Mouse (Mus musculus) ES-E14 (cell line): ENCODE measurements at regions not wholly inside any gene's neighbourhood (a gene's known extent, or its start where the extent isn't known, plus 50 kb on each side); places are given as distances from the start of the nearest gene placed in this dataset.

ENCODE experiments used
- DNase-seq: peaks from one replicate; pipeline ENCODE4 v3.0.0-alpha.2; 2013; ENCODE audit warnings: low read depth, low spot score
- H3K27ac ChIP-seq: 2 replicates; pipeline ENCODE4 v1.5.1; 2012; ENCODE audit warnings: low read depth, mild to moderate bottlenecking, low read length, moderate library complexity, mixed read lengths; ENCODE audit not compliant: poor library complexity, insufficient read depth, severe bottlenecking
- H3K36me3 ChIP-seq: 2 replicates; pipeline ENCODE4 v1.6.1; 2012; ENCODE audit warnings: mild to moderate bottlenecking, low read length, moderate library complexity, mixed read lengths; ENCODE audit not compliant: control insufficient read depth, poor library complexity, insufficient read depth, severe bottlenecking
- H3K4me1 ChIP-seq, 2 experiments: fragments of 150-350 bp in 1 of 2; sonication (generic) in 1 of 2; 2 replicates each; pipeline ENCODE4 v1.6.1; 2012; ENCODE audit warnings: low read length in 2 of 2, mild to moderate bottlenecking in 1 of 2, mixed read lengths in 1 of 2; ENCODE audit not compliant: control insufficient read depth in 2 of 2, insufficient read depth in 2 of 2, poor library complexity in 1 of 2
- H3K4me3 ChIP-seq, 2 experiments: fragments of 150-350 bp in 1 of 2; sonication (generic) in 1 of 2; 2 replicates each; pipeline ENCODE4 v1.5.1; 2012; ENCODE audit warnings: low read length in 2 of 2, low read depth in 1 of 2, mild to moderate bottlenecking in 1 of 2, mixed read lengths in 1 of 2; ENCODE audit not compliant: insufficient read depth in 1 of 2, poor library complexity in 1 of 2, severe bottlenecking in 1 of 2
- H3K9ac ChIP-seq: 2 replicates; pipeline ENCODE4 v1.6.1; 2012; ENCODE audit warnings: low read depth, mild to moderate bottlenecking, low read length, mixed read lengths; ENCODE audit not compliant: poor library complexity, insufficient read depth, severe bottlenecking
- H3K9me3 ChIP-seq: fragments of 150-350 bp; sonication (generic); 2 replicates; pipeline ENCODE4 v1.6.1; 2012; ENCODE audit warnings: low read depth, mild to moderate bottlenecking, low read length; ENCODE audit not compliant: control insufficient read depth, insufficient read depth
- CHD2 ChIP-seq: IDR thresholded peaks from 2 replicates; pipeline ENCODE4 v1.6.1; 2014; ENCODE audit warnings: mild to moderate bottlenecking, low read depth, low read length, inconsistent platforms
- HCFC1 ChIP-seq: IDR thresholded peaks from 2 replicates; pipeline ENCODE4 v1.6.1; 2012; ENCODE audit warnings: low read length, inconsistent platforms, borderline replicate concordance; ENCODE audit not compliant: insufficient read depth
- MAFK ChIP-seq: IDR thresholded peaks from 2 replicates; pipeline ENCODE4 v1.6.1; 2014; ENCODE audit warnings: mild to moderate bottlenecking, low read depth, low read length, inconsistent platforms; ENCODE audit not compliant: insufficient read depth
- ZC3H11A ChIP-seq: IDR thresholded peaks from 2 replicates; pipeline ENCODE4 v1.6.1; 2012; ENCODE audit warnings: low read depth, mild to moderate bottlenecking, inconsistent platforms, low read length, borderline replicate concordance
- ZNF384 ChIP-seq: IDR thresholded peaks from 2 replicates; pipeline ENCODE4 v1.6.1; 2012; ENCODE audit warnings: low read depth, low read length, inconsistent platforms
- in situ Hi-C, 2 experiments: fragments of 600-800 bp; cut with MboI; formaldehyde crosslinking; loops; one replicate each; pipeline ENCODE4 v1.15.1; 2025; ENCODE audit warnings: low sequenced_read_pairs in 2 of 2, inconsistent platforms in 1 of 2; ENCODE audit not compliant: unreplicated experiment in 2 of 2

GRCm38 (mm10) chr8:26784381-26784780, 192.7 kb upstream of the Zfp703 start:
- in situ Hi-C loops = no loop called here
- Histone ChIP-seq H3K9me3 (no peaks in the 10 kb centered on the region), H3K9ac (no peak overlapping the region), H3K36me3 (no peaks in the 10 kb centered on the region), H3K27ac (no peak overlapping the region), H3K4me1 (no peaks in the 10 kb centered on the region), H3K4me3 (no peak overlapping the region)
- DNase-seq = no peak
- TF ChIP-seq ZNF384 (no peak), ZC3H11A (no peak), MAFK (no peak), HCFC1 (no peak), CHD2 (no peak)

DNA sequence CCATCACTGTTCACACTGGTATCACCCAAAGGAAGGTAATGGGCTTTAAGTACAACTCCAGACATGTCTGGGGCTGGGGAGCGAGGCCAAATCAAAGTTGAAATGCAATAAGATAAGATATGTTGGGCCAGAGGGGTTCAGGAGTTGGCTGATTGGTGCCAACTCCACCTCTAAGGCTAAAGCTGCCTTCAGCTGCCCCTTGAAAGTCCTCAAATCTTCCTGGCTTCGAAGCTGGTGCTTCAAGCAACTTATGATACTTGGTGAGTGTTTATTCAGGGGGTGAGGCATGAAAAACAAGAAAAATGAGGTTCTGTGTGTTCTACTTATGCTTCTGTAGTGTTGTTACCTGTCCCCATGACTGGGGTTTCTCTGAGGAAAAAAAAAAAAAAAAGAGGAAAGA, 185.3 kb upstream of the Zfp703 start:
- Histone ChIP-seq H3K9me3 (no peaks in the 10 kb centered on the region), H3K27ac (no peak overlapping the region), H3K36me3 (no peaks in the 10 kb centered on the region), H3K4me3 (no peak overlapping the region), H3K9ac (no peak overlapping the region), H3K4me1 (peaks cover 0 to 3% of the 10 kb centered on the region in 2 experiments; a peak in 1 of 4 replicates)
- no peak for DNase-seq
- in situ Hi-C loops = no loop called here
- no peak for TF ChIP-seq HCFC1
- TF ChIP-seq ZC3H11A = no peak
- TF ChIP-seq MAFK = no peak
- no peak for TF ChIP-seq CHD2
- TF ChIP-seq ZNF384 = no peak

- Histone ChIP-seq H3K4me3 (no peak overlapping the region), H3K27ac (no peak overlapping the region), H3K4me1 (peaks cover 0 to 3% of the 10 kb centered on the region in 2 experiments; a peak in 1 of 4 replicates), H3K36me3 (no peaks in the 10 kb centered on the region), H3K9me3 (no peaks in the 10 kb centered on the region), H3K9ac (no peak overlapping the region)
- no peak for DNase-seq
- TF ChIP-seq ZC3H11A = no peak
- no peak for TF ChIP-seq MAFK
- no peak for TF ChIP-seq HCFC1
- no peak for TF ChIP-seq ZNF384
- TF ChIP-seq CHD2 = no peak
- in situ Hi-C loops = no loop called here
These were observed 183.4 kb upstream of the Zfp703 start for GRCm38 (mm10) chr8:26793606-26794292.

GRCm38 (mm10) chr8:26794411-26794810, 182.7 kb upstream of the Zfp703 start:
- Histone ChIP-seq H3K4me3 (no peak overlapping the region), H3K4me1 (peaks cover 0 to 3% of the 10 kb centered on the region in 2 experiments; a peak in 1 of 4 replicates), H3K9ac (no peak overlapping the region), H3K36me3 (no peaks in the 10 kb centered on the region), H3K27ac (no peak overlapping the region), H3K9me3 (no peaks in the 10 kb centered on the region)
- DNase-seq = no peak
- TF ChIP-seq HCFC1 (no peak), MAFK (no peak), ZNF384 (no peak), ZC3H11A (no peak), CHD2 (no peak)
- in situ Hi-C loops = no loop called here

DNA sequence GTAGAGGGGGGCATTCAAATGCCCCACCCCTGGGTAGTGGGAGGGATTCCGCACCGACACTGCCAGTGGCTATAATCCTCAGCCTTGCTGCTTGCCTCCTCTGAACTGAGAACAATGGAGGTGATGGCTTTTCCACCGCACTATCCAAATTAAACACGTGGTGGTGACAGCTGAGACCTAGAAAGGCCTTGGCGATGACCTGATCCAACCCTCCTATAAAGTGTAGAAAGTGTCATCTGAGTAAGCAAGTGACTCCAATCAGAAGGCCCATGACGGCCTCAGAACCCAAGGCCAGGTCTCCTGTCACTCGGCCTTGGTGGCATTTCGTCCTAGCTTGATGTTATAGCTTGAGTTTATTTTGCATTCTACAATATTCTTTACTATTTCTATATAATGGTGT, 181.5 kb upstream of the Zfp703 start:
- Histone ChIP-seq H3K27ac (no peak overlapping the region), H3K36me3 (no peaks in the 10 kb centered on the region), H3K4me1 (peaks cover 0 to 3% of the 10 kb centered on the region in 2 experiments; a peak in 1 of 4 replicates), H3K4me3 (no peak overlapping the region), H3K9me3 (no peaks in the 10 kb centered on the region), H3K9ac (no peak overlapping the region)
- TF ChIP-seq CHD2 (no peak), ZC3H11A (no peak), HCFC1 (no peak), ZNF384 (no peak), MAFK (no peak)
- in situ Hi-C loops = no loop called here
- DNase-seq = no peak
